Mouse (Mus musculus) neural tube, embryonic 15.5 days (tissue): Measurements from ENCODE around the gene Hspe1. TPM values are rescaled to one million over a fixed set of nuclear protein-coding genes. Genes with fewer than 3 reads are reported as not detected.
"Not testable (repeated sequence)": the region's sequence is repeated elsewhere in the genome, so short reads cannot be mapped to it uniquely, and the experiment has no call there.

Experiments
- ATAC-seq: fragments of 200-750 bp; cut with Nextera tagmentation; 2 replicates; pipeline ENCODE4 v1.8.0; 2017; ENCODE audit warnings: mild to moderate bottlenecking, moderate TSS enrichment, moderate library complexity; ENCODE audit not compliant: low FRiP score
- H3K27ac ChIP-seq: fragments of 300-500 bp; sonication (generic); replicated peaks from 2 replicates; pipeline ENCODE4 v1.5.1; 2015; ENCODE audit warnings: mild to moderate bottlenecking, inconsistent platforms
- H3K27me3 ChIP-seq: fragments of 300-500 bp; sonication (generic); replicated peaks from 2 replicates; pipeline ENCODE4 v1.6.1; 2015; ENCODE audit warnings: inconsistent platforms
- H3K36me3 ChIP-seq: fragments of 300-500 bp; sonication (generic); 2 replicates; pipeline ENCODE4 v1.6.1; 2015; ENCODE audit warnings: inconsistent platforms
- H3K4me1 ChIP-seq: fragments of 300-500 bp; sonication (generic); 2 replicates; pipeline ENCODE4 v1.6.1; 2015; ENCODE audit warnings: inconsistent platforms
- H3K4me2 ChIP-seq: fragments of 300-500 bp; sonication (generic); 2 replicates; pipeline ENCODE4 v1.6.1; 2015; ENCODE audit warnings: inconsistent platforms, mild to moderate bottlenecking, moderate library complexity
- H3K4me3 ChIP-seq: fragments of 300-500 bp; sonication (generic); replicated peaks from 2 replicates; pipeline ENCODE4 v1.5.1; 2015; ENCODE audit warnings: mild to moderate bottlenecking, inconsistent platforms
- H3K9ac ChIP-seq: fragments of 300-500 bp; sonication (generic); replicated peaks from 2 replicates; pipeline ENCODE4 v1.6.1; 2015; ENCODE audit warnings: mild to moderate bottlenecking, inconsistent platforms
- H3K9me3 ChIP-seq: fragments of 300-500 bp; sonication (generic); replicated peaks from 2 replicates; pipeline ENCODE4 v1.6.1; 2016; ENCODE audit warnings: inconsistent platforms
- WGBS: fragments of 180-500 bp; shearing (Covaris S2); methylation state at CpG from one replicate; pipeline ENCODE4 v1.1.7; 2015; ENCODE audit warnings: mixed read lengths; 5-methylcytosine and 5-hydroxymethylcytosine counted together
- polyA plus RNA-seq: library from polyadenylated mRNA; unstranded; fragments of >200 nt; fragmentation: Nextera tagmentation; extraction: Ambion mirVana; gene quantifications from 2 replicates; pipeline ENCODE4 v1.2.1, GENCODE M21; 2015

The Hspe1 gene
- polyA plus RNA-seq, 1 experiment from 2014 or later: 253 TPM

- not testable (repeated sequence) for ATAC-seq, H3K4me2 ChIP-seq, H3K9me3 ChIP-seq, H3K27ac ChIP-seq, H3K36me3 ChIP-seq, H3K4me1 ChIP-seq, H3K27me3 ChIP-seq, H3K4me3 ChIP-seq, H3K9ac ChIP-seq
- 93% methylated on average over 2 of the region's 2 CpGs for WGBS
Measured at GRCm38 (mm10) chr1:55124136-55124535, 36.2 kb downstream of the Hspe1 start.

GRCm38 (mm10) chr1:55129716-55130115 is 41.8 kb downstream of the Hspe1 start:
- Histone ChIP-seq H3K9ac (no peak overlapping the region), H3K27me3 (no peaks in the 10 kb centered on the region), H3K4me1 (peaks cover 25% of the 10 kb centered on the region), H3K4me3 (no peak overlapping the region), H3K9me3 (no peaks in the 10 kb centered on the region), H3K27ac (no peak overlapping the region), H3K4me2 (peak overlapping the region; percentile 68; the same call in 1 of the 2 replicates), H3K36me3 (no peaks in the 10 kb centered on the region)
- ATAC-seq: no peak
- WGBS: 93% methylated on average over 5 of the region's 5 CpGs

GRCm38 (mm10) chr1:55130190-55130916 is 42.4 kb downstream of the Hspe1 start:
- WGBS: 68% methylated on average over 10 of the region's 10 CpGs
- no peaks in the 10 kb centered on the region for H3K36me3 ChIP-seq
- peak overlapping the region; percentile 68 for H3K4me2 ChIP-seq
- no peak for ATAC-seq
- peaks cover 25% of the 10 kb centered on the region for H3K4me1 ChIP-seq
- H3K4me3 ChIP-seq: peak overlapping the region; percentile 100
- peak overlapping the region; percentile 99 for H3K9ac ChIP-seq
- peak overlapping the region; percentile 99 for H3K27ac ChIP-seq
- no peaks in the 10 kb centered on the region for H3K9me3 ChIP-seq
- H3K27me3 ChIP-seq: no peaks in the 10 kb centered on the region

- Histone ChIP-seq H3K27me3 (no peaks in the 10 kb centered on the region), H3K9ac (peak within 1 kb of the TSS; percentile 99), H3K9me3 (no peaks in the 10 kb centered on the region), H3K4me2 (peak within 1 kb of the TSS; percentile 68), H3K4me1 (peaks cover 25% of the 10 kb centered on the region), H3K36me3 (no peaks in the 10 kb centered on the region), H3K4me3 (peak within 1 kb of the TSS; percentile 100), H3K27ac (peak within 1 kb of the TSS; percentile 99)
- under 1% methylated on average over 42 of the region's 42 CpGs for WGBS
- ATAC-seq: peak; percentile 98
Measured at GRCm38 (mm10) chr1:55130943-55131401, 43.0 kb downstream of the Hspe1 start, which contains the start of gene Mob4. Gene Mob4 (plus strand): TSS chr1:55131231.

GRCm38 (mm10) chr1:55131424-55132014 is 43.6 kb downstream of the Hspe1 start:
- H3K9ac ChIP-seq: peak overlapping the region; percentile 99
- H3K4me3 ChIP-seq: peak overlapping the region; percentile 100
- ATAC-seq: peak; percentile 87
- WGBS: under 1% methylated on average over 40 of the region's 47 CpGs
- no peaks in the 10 kb centered on the region for H3K27me3 ChIP-seq
- peak overlapping the region; percentile 68 for H3K4me2 ChIP-seq
- no peaks in the 10 kb centered on the region for H3K9me3 ChIP-seq
- H3K4me1 ChIP-seq: peaks cover 25% of the 10 kb centered on the region
- peak overlapping the region; percentile 99 for H3K27ac ChIP-seq
- no peaks in the 10 kb centered on the region for H3K36me3 ChIP-seq

- peak overlapping the region; percentile 99 for H3K9ac ChIP-seq
- H3K4me2 ChIP-seq: peak overlapping the region; percentile 68
- 74% methylated on average over 4 of the region's 4 CpGs for WGBS
- H3K27me3 ChIP-seq: no peaks in the 10 kb centered on the region
- peaks cover 25% of the 10 kb centered on the region for H3K4me1 ChIP-seq
- no peaks in the 10 kb centered on the region for H3K36me3 ChIP-seq
- no peak overlapping the region for H3K27ac ChIP-seq
- no peak for ATAC-seq
- H3K9me3 ChIP-seq: no peaks in the 10 kb centered on the region
- H3K4me3 ChIP-seq: peak overlapping the region; percentile 100
Measured at GRCm38 (mm10) chr1:55132308-55132707, 44.4 kb downstream of the Hspe1 start.

GRCm38 (mm10) chr1:55133173-55133572 is 45.2 kb downstream of the Hspe1 start:
- no peak overlapping the region for H3K4me3 ChIP-seq
- ATAC-seq: no peak
- H3K9ac ChIP-seq: no peak overlapping the region
- H3K9me3 ChIP-seq: no peaks in the 10 kb centered on the region
- WGBS: 73% methylated on average over 2 of the region's 2 CpGs
- H3K27me3 ChIP-seq: no peaks in the 10 kb centered on the region
- H3K4me1 ChIP-seq: peaks cover 25% of the 10 kb centered on the region
- H3K27ac ChIP-seq: no peak overlapping the region
- H3K36me3 ChIP-seq: no peaks in the 10 kb centered on the region
- no peak overlapping the region for H3K4me2 ChIP-seq

- 95% methylated on average over 3 of the region's 3 CpGs for WGBS
- no peak overlapping the region for H3K4me2 ChIP-seq
- H3K4me1 ChIP-seq: peaks cover 25% of the 10 kb centered on the region
- no peaks in the 10 kb centered on the region for H3K36me3 ChIP-seq
- H3K27ac ChIP-seq: no peak overlapping the region
- no peak overlapping the region for H3K4me3 ChIP-seq
- H3K9ac ChIP-seq: no peak overlapping the region
- no peaks in the 10 kb centered on the region for H3K27me3 ChIP-seq
- ATAC-seq: no peak
- H3K9me3 ChIP-seq: no peaks in the 10 kb centered on the region
Measured at GRCm38 (mm10) chr1:55134301-55134700, 46.4 kb downstream of the Hspe1 start.

GRCm38 (mm10) chr1:55135846-55136245 is 47.9 kb downstream of the Hspe1 start:
- WGBS: 100% methylated on average over 1 of the region's 1 CpGs
- ATAC-seq: no peak
- H3K4me1 ChIP-seq: peaks cover 20% of the 10 kb centered on the region
- H3K27me3 ChIP-seq: no peaks in the 10 kb centered on the region
- H3K4me2 ChIP-seq: no peak overlapping the region
- no peak overlapping the region for H3K27ac ChIP-seq
- H3K9ac ChIP-seq: no peak overlapping the region
- no peak overlapping the region for H3K4me3 ChIP-seq
- peaks cover 9% of the 10 kb centered on the region for H3K36me3 ChIP-seq
- H3K9me3 ChIP-seq: no peaks in the 10 kb centered on the region

Other genes starting within 250 kb of the Hspe1 start
- gene Ankrd44, start 161.7 kb upstream of the Hspe1 start, polyA plus RNA-seq: 21.4 and 23.1 TPM in 2 replicates
- gene Sf3b1, start 60.7 kb upstream of the Hspe1 start, polyA plus RNA-seq: 258 and 272 TPM in 2 replicates
- gene Coq10b, start 35.4 kb upstream of the Hspe1 start, polyA plus RNA-seq: 24.4 and 28.4 TPM in 2 replicates
- gene Hspd1, start 111 bp downstream of the Hspe1 start, polyA plus RNA-seq: 280 and 346 TPM in 2 replicates
- 168 and 169 TPM in 2 replicates for gene Mob4, start 43.1 kb downstream of the Hspe1 start, polyA plus RNA-seq
- gene Rftn2, start 138.7 kb downstream of the Hspe1 start, polyA plus RNA-seq: 9.7 and 9.9 TPM in 2 replicates
- gene Mars2, start 149.0 kb downstream of the Hspe1 start, polyA plus RNA-seq: 2.4 and 2.5 TPM in 2 replicates